Mouse (Mus musculus): Measurements from ENCODE around the gene Cpa2. TPM values are rescaled to one million over a fixed set of nuclear protein-coding genes. Genes with fewer than 3 reads are reported as not detected.

The Cpa2 gene
- total and polyA plus RNA-seq, 3 experiments = 0.12 to 0.43 TPM; not detected in 1

DNA sequence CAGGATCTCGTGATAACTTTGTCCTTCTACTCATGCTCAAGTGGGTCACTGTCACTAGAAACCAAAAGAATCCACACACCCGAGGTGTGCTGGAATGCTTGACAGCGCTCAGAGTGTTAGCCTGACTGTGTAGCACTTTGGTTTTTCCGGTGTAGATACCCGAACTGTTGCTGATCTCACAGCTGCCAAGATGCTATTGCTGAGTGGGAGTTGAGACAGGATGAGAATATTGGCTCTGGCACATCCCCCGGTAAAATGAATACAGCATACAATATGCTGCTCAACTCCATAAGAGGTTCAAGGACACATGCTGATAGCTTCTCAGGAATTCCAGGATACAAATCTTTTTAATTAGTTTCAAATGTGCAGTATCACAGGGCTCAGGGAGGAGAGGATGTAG lies 12.6 kb upstream of the Cpa2 start:
- H3K4me3 ChIP-seq (ENCODE audit: control insufficient read depth in 1 of 2, insufficient read depth in 1 of 2, low read depth in 2 of 2, low read length in 2 of 2) = no peak overlapping the region
- TF ChIP-seq POLR2AphosphoS2 (IDR thresholded peaks at IDR 0.05; ENCODE audit: low read length) = no peak
- no peak for TF ChIP-seq CTCF (IDR thresholded peaks at IDR 0.05 in 2 of 3, conservative IDR thresholded peaks at IDR 0.05 in 1 of 3; ENCODE audit: control insufficient read depth in 1 of 3, insufficient read depth in 1 of 3, low read depth in 2 of 3, low read length in 3 of 3, poor library complexity in 1 of 3, severe bottlenecking in 1 of 3)
- TF ChIP-seq KAT2A (conservative IDR thresholded peaks at IDR 0.05; ENCODE audit: low read depth, low read length) = no peak
- TF ChIP-seq SIN3A (IDR thresholded peaks at IDR 0.05; ENCODE audit: low read length) = no peak
- TF ChIP-seq ELF1 (IDR thresholded peaks at IDR 0.05; ENCODE audit: low read depth, low read length) = no peak
- no peak for TF ChIP-seq POLR2A (IDR thresholded peaks at IDR 0.05; ENCODE audit: control insufficient read depth in 1 of 2, insufficient read depth in 1 of 2, low read depth in 1 of 2, low read length in 2 of 2, poor library complexity in 1 of 2)
- no peak for TF ChIP-seq BHLHE40 (IDR thresholded peaks at IDR 0.05; ENCODE audit: borderline replicate concordance, low read depth, low read length)
- no peak for TF ChIP-seq GATA1 (IDR thresholded peaks at IDR 0.05; ENCODE audit: low read depth, low read length)
- no peak for TF ChIP-seq TBP (IDR thresholded peaks at IDR 0.05; ENCODE audit: low read depth, low read length)
- TF ChIP-seq MEF2A (IDR thresholded peaks at IDR 0.05; ENCODE audit: extremely low read depth, insufficient replicate concordance, low read depth, low read length, poor library complexity, severe bottlenecking) = no peak
- no peak for TF ChIP-seq ZKSCAN1 (IDR thresholded peaks at IDR 0.05; ENCODE audit: low read depth, low read length)
- no peaks in the 10 kb centered on the region for H3K36me3 ChIP-seq (ENCODE audit: control insufficient read depth in 1 of 2, insufficient read depth in 2 of 2, low read length in 2 of 2)
- no peaks in the 10 kb centered on the region for H3K4me1 ChIP-seq (ENCODE audit: control insufficient read depth in 1 of 2, insufficient read depth in 2 of 2, low read length in 2 of 2)
- H3K9ac ChIP-seq (ENCODE audit: control insufficient read depth, low read depth, low read length, poor library complexity, severe bottlenecking) = no peak overlapping the region
- no peak overlapping the region for H3K27ac ChIP-seq (ENCODE audit: control insufficient read depth, low read depth, low read length)
- H3K27me3 ChIP-seq (ENCODE audit: control insufficient read depth in 1 of 2, insufficient read depth in 2 of 2, low read length in 2 of 2) = peaks cover 4 to 12% of the 10 kb centered on the region in 2 experiments
- no peaks in the 10 kb centered on the region for H3K79me2 ChIP-seq (ENCODE audit: control insufficient read depth, insufficient read depth, low read length, poor library complexity)
- no peak for DNase-seq (ENCODE audit: low read depth, low spot score)
- H3K9me3 ChIP-seq (replicated peaks; ENCODE audit: insufficient read depth, low read length) = no peaks in the 10 kb centered on the region

DNA sequence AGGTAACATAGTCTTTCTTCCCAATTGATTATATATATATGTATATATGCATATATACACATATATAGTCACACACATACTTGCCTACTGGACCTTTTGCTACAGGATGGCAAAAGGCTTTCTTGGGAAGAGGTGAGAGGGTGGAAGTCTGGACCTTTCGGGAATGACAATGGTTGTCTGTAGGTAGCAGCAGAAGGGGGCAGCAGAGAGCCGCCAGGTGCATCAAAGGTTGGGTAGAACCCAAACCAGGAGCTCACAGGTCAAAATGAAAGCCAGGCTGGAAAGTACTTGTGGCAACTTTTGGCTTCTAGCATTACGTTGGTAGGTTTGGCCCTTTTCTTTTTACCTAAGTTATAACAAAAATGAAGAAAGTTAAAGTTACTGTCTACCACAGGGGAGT lies 6.0 kb upstream of the Cpa2 start:
- Histone ChIP-seq H3K9ac (ENCODE audit: control insufficient read depth, low read depth, low read length, poor library complexity, severe bottlenecking) (no peak overlapping the region), H3K9me3 (replicated peaks; ENCODE audit: insufficient read depth, low read length) (no peaks in the 10 kb centered on the region), H3K4me1 (ENCODE audit: control insufficient read depth in 1 of 2, insufficient read depth in 2 of 2, low read length in 2 of 2) (no peaks in the 10 kb centered on the region), H3K27ac (ENCODE audit: control insufficient read depth, low read depth, low read length) (no peak overlapping the region), H3K79me2 (ENCODE audit: control insufficient read depth, insufficient read depth, low read length, poor library complexity) (no peaks in the 10 kb centered on the region), H3K36me3 (ENCODE audit: control insufficient read depth in 1 of 2, insufficient read depth in 2 of 2, low read length in 2 of 2) (no peaks in the 10 kb centered on the region), H3K27me3 (ENCODE audit: control insufficient read depth in 1 of 2, insufficient read depth in 2 of 2, low read length in 2 of 2) (peaks cover 2 to 7% of the 10 kb centered on the region in 2 experiments; a peak in 3 of 4 replicates), H3K4me3 (ENCODE audit: control insufficient read depth in 1 of 2, insufficient read depth in 1 of 2, low read depth in 2 of 2, low read length in 2 of 2) (no peak overlapping the region)
- TF ChIP-seq BHLHE40 (IDR thresholded peaks at IDR 0.05; ENCODE audit: borderline replicate concordance, low read depth, low read length) (no peak), SIN3A (IDR thresholded peaks at IDR 0.05; ENCODE audit: low read length) (no peak), POLR2A (IDR thresholded peaks at IDR 0.05; ENCODE audit: control insufficient read depth in 1 of 2, insufficient read depth in 1 of 2, low read depth in 1 of 2, low read length in 2 of 2, poor library complexity in 1 of 2) (no peak), CTCF (IDR thresholded peaks at IDR 0.05 in 2 of 3, conservative IDR thresholded peaks at IDR 0.05 in 1 of 3; ENCODE audit: control insufficient read depth in 1 of 3, insufficient read depth in 1 of 3, low read depth in 2 of 3, low read length in 3 of 3, poor library complexity in 1 of 3, severe bottlenecking in 1 of 3) (peak; percentile 66 to 83 (median 69)), ZNF384 (IDR thresholded peaks at IDR 0.05; ENCODE audit: low read depth, low read length) (peak; percentile 72), ZC3H11A (IDR thresholded peaks at IDR 0.05; ENCODE audit: low read depth, low read length) (peak; percentile 90), SMC3 (IDR thresholded peaks at IDR 0.05; ENCODE audit: low read depth, low read length) (peak; percentile 82), RAD21 (IDR thresholded peaks at IDR 0.05; ENCODE audit: low read depth, low read length) (peak; percentile 77), ZMIZ1 (IDR thresholded peaks at IDR 0.05; ENCODE audit: low read depth, low read length) (no peak)
- DNase-seq (ENCODE audit: low read depth, low spot score) = peak; percentile 42
